Mouse (Mus musculus) embryonic fibroblast, embryonic 13.5 days (primary cell): ENCODE data around the gene Msx1. TPM values are rescaled to one million over a fixed set of nuclear protein-coding genes. Genes with fewer than 3 reads are reported as not detected.

Experiments used
- H3K27ac ChIP-seq: 2 replicates; pipeline ENCODE4 v1.5.1; 2012; ENCODE audit warnings: low read length, control low read depth, inconsistent platforms; ENCODE audit not compliant: insufficient read depth
- H3K4me1 ChIP-seq: 2 replicates; pipeline ENCODE4 v1.6.1; 2011; ENCODE audit warnings: low read length; ENCODE audit not compliant: control insufficient read depth, insufficient read depth
- H3K4me3 ChIP-seq: 2 replicates; pipeline ENCODE4 v1.5.1; 2011; ENCODE audit warnings: mild to moderate bottlenecking, control low read depth, low read length; ENCODE audit not compliant: insufficient read depth
- CTCF ChIP-seq: IDR thresholded peaks from 2 replicates; pipeline ENCODE4 v1.5.1; 2011; ENCODE audit warnings: mild to moderate bottlenecking, control low read depth, low read length, moderate library complexity, borderline replicate concordance; ENCODE audit not compliant: insufficient read depth
- POLR2A ChIP-seq: IDR thresholded peaks from 2 replicates; pipeline ENCODE4 v1.6.1; 2011; ENCODE audit warnings: low read depth, mild to moderate bottlenecking, control low read depth, low read length, moderate library complexity
- polyA plus RNA-seq: library from polyadenylated mRNA; stranded (reverse); fragments of >200 nt; gene quantifications from 2 replicates; pipeline ENCODE4 v1.2.4, GENCODE M21; 2011; ENCODE audit warnings: low read depth; ENCODE audit not compliant: missing spikeins, insufficient read length

The Msx1 gene
- polyA plus RNA-seq, 1 experiment: 15.7 TPM

DNA sequence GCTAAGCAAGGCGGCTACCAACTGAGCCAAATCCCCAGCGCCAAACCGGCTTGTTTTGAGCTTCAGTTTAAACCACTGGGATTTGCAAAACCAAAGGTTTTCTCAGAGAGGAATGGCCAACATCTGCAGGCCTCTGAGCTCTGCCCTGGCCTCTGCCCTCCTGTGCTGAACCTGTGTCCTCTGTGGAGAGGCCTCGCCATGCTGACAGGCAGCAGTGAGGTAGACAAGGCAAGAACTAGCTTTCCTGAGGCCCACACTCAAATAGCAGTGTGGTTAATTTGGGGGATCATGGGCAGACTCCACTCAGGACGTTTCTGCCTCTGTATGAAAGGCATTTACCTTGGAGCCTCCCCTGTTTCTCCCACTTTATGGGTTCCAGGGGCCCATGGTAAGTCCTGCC is 27.6 kb downstream of the Msx1 start:
- Histone ChIP-seq H3K27ac (no peak overlapping the region), H3K4me1 (no peaks in the 10 kb centered on the region), H3K4me3 (no peak overlapping the region)
- no peak for TF ChIP-seq CTCF
- TF ChIP-seq POLR2A: no peak

DNA sequence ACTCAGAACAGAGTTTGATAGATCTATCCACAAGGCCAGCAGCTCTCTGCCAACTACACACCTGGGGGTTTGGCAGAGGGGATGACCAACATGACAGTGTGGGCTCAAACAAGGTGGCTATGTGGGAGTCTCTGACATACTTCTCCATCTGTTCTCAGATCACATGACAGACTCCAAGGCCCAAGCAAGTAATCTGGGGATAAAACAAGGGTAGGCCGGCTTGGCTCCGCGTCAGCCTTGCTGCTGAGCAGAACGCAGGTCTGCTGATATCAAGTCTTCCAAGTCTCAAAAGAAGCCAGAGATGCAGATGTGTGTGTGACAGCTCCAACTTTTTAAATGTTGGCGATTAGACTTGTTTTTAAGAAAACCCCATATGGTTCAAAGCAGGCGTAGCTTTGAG is 28.7 kb downstream of the Msx1 start:
- Histone ChIP-seq H3K4me1 (no peaks in the 10 kb centered on the region), H3K27ac (no peak overlapping the region), H3K4me3 (no peak overlapping the region)
- no peak for TF ChIP-seq CTCF
- TF ChIP-seq POLR2A: no peak

- H3K4me1 ChIP-seq: no peaks in the 10 kb centered on the region
- H3K4me3 ChIP-seq: no peak overlapping the region
- TF ChIP-seq CTCF (no peak), POLR2A (no peak)
- no peak overlapping the region for H3K27ac ChIP-seq
Observed at GRCm38 (mm10) chr5:37792154-37792553, 32.2 kb downstream of the Msx1 start.

GRCm38 (mm10) chr5:37784847-37785391 is 39.5 kb downstream of the Msx1 start:
- Histone ChIP-seq H3K4me1 (no peaks in the 10 kb centered on the region), H3K27ac (no peak overlapping the region), H3K4me3 (no peak overlapping the region)
- no peak for TF ChIP-seq CTCF
- no peak for TF ChIP-seq POLR2A

DNA sequence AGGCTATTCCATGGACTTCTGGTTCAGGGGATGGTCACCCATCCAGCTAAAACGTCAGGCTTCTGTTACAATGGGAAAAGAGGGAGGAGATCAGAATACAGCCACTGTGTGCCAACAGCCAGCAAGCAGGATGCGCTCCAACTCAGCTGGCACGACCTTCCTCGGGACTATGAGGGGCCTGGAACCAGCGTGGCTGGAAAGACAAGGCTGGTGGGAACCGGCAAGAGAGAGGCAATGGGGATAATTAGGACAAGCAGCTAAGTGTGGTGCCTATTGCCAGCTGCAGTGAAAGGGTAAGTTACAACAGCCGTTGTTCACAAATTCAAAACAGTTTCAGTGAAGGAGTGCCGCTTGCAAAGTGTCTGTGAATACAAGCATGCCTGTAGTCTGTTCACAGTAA is 41.1 kb downstream of the Msx1 start:
- Histone ChIP-seq H3K4me3 (no peak overlapping the region), H3K4me1 (no peaks in the 10 kb centered on the region), H3K27ac (no peak overlapping the region)
- TF ChIP-seq POLR2A (no peak), CTCF (no peak)

DNA sequence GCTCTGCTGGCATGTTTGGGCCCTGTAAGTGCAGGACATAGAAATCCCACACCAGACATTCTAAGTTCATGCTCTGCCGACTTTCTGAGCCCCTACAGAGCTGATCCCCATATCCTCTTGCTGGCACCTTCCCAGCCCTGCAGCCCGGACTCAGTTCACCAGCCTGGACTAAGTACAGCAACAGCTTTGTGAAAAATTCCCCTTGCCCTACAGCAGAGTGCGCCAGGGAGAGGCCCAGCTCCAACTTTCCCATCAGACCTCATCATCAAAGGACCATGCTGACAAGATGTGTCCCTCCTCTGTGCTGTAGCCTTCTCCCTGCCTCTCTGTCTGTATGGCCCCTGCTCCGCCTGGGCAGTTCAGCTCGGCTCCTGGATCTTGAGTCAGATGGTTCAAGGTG is 48.7 kb downstream of the Msx1 start:
- Histone ChIP-seq H3K4me1 (no peaks in the 10 kb centered on the region), H3K27ac (no peak overlapping the region), H3K4me3 (no peak overlapping the region)
- TF ChIP-seq POLR2A (no peak), CTCF (no peak)

- Histone ChIP-seq H3K4me1 (no peaks in the 10 kb centered on the region), H3K4me3 (no peak overlapping the region), H3K27ac (no peak overlapping the region)
- TF ChIP-seq CTCF: no peak
Observed at GRCm38 (mm10) chr5:37774011-37774410, 50.4 kb downstream of the Msx1 start.

DNA sequence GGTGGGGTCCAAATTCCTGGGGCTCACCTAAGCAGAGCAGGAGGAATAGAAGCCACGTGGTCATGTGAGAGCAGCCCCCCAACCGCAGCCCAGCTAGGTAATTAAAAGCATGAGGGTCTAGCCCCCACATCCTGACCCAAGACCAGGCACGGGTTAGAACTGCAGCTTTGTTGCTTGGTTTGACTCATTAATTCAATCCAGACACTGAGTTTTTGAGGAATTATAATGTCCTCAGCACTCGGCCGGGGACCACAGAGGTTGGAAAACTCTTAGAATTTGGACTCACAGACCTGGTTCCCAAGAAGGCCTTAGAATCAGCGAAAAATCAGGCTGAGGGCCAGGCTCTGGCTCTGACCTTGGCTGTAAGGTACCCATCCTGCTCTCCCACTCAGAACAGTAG is 53.5 kb downstream of the Msx1 start:
- no peak overlapping the region for H3K4me3 ChIP-seq
- H3K4me1 ChIP-seq: no peaks in the 10 kb centered on the region
- H3K27ac ChIP-seq: no peak overlapping the region
- TF ChIP-seq CTCF (no peak), POLR2A (no peak)

Other genes starting within 250 kb of the Msx1 start
- 0.44 TPM in 1 of 2 replicates, not detected in the other for gene Stk32b, start 107.4 kb downstream of the Msx1 start, polyA plus RNA-seq
- gene Cytl1, start 89.1 kb downstream of the Msx1 start, polyA plus RNA-seq: not detected in 2 replicates
- gene Stx18, start 214.2 kb upstream of the Msx1 start, polyA plus RNA-seq: 36.1 and 40.8 TPM in 2 replicates